Mouse (Mus musculus) embryonic stem cell, embryonic (primary cell): ENCODE results near the gene Col7a1.

ENCODE experiments used
- CTCF ChIA-PET, 4 experiments: fragments of 300-600 bp in 2 of 4; fragments of 350-600 bp in 2 of 4; sonication (Branson Sonifier 250); formaldehyde crosslinking; loops; one replicate each; lab custom pipeline; 2022; ENCODE audit warnings: inconsistent platforms in 2 of 4; lab: Charles Lee
- POLR2A ChIA-PET, 4 experiments: fragments of 300-600 bp in 2 of 4; fragments of 350-600 bp in 2 of 4; sonication (Branson Sonifier 250); formaldehyde crosslinking; loops; one replicate each; lab custom pipeline; 2022; ENCODE audit warnings: antibody characterized with exemption in 4 of 4, inconsistent platforms in 1 of 4; lab: Charles Lee

Gene Col7a1

GRCm38 (mm10) chr9:108964338-108964737 lies 11.0 kb downstream of the Col7a1 start:
- POLR2A ChIA-PET, result interaction anchor here in 1 of 4 experiments (2.0 kb wide), 1 partner anchor 26 kb away, joined by 7 read pairs; no protein-coding TSS in a partner anchor

GRCm38 (mm10) chr9:108970623-108971022 lies 17.2 kb downstream of the Col7a1 start:
- ChIA-PET POLR2A (interaction anchor here in 2 of 4 experiments (0.6 kb wide), 2 partner anchors 15 to 669 kb away, joined by 3 to 5 read pairs; partner anchors contain the start of gene Ucn2 (in 1 of the 2)), CTCF (no interaction called here)

More at GRCm38 (mm10) chr9:108964338-108964737, 11.0 kb downstream of the Col7a1 start:
- CTCF ChIA-PET, result interaction anchor here in 1 of 4 experiments (0.7 kb wide), 1 partner anchor 911 kb away, joined by 3 read pairs; the partner anchor contains the start of gene Cdc25a

- ChIA-PET POLR2A (interaction anchor here in 1 of 4 experiments (1.0 kb wide), 1 partner anchor 15 kb away, joined by 3 read pairs; the partner anchor contains the start of gene Pfkfb4), CTCF (no interaction called here)
Measured at GRCm38 (mm10) chr9:108976483-108976882, 23.1 kb downstream of the Col7a1 start.

- CTCF ChIA-PET, result interaction anchor here in 2 of 4 experiments (0.7 to 1.0 kb wide), 2 partner anchors 124 to 183 kb away, joined by 3 to 4 read pairs; no protein-coding TSS in a partner anchor
- POLR2A ChIA-PET, result interaction anchor here in 2 of 4 experiments (1.1 to 3.7 kb wide), 2 partner anchors 9 to 13 kb away, joined by 3 to 14 read pairs; partner anchors contain the start of gene Pfkfb4 (in 1 of the 2)
Measured at GRCm38 (mm10) chr9:108977966-108978365, 24.6 kb downstream of the Col7a1 start.

- POLR2A ChIA-PET, result interaction anchor here in 2 of 4 experiments (0.6 to 1.2 kb wide), 2 partner anchors 9 to 348 kb away, joined by 3 to 4 read pairs; partner anchors contain the start of gene Pfkfb4 (in 1 of the 2)
- CTCF ChIA-PET, result no interaction called here
Measured at GRCm38 (mm10) chr9:108982498-108982897, 29.1 kb downstream of the Col7a1 start.

GRCm38 (mm10) chr9:108983209-108983608 lies 29.8 kb downstream of the Col7a1 start:
- CTCF ChIA-PET, result no interaction called here
- POLR2A ChIA-PET, result interaction anchor here in 2 of 4 experiments (0.6 to 1.2 kb wide), 2 partner anchors 8 to 349 kb away, joined by 3 to 4 read pairs; partner anchors contain the start of gene Pfkfb4 (in 1 of the 2)

- ChIA-PET POLR2A (interaction anchor here in 2 of 4 experiments (0.6 to 0.8 kb wide), 2 partner anchors 16 to 73 kb away, joined by 5 to 18 read pairs; no protein-coding TSS in a partner anchor), CTCF (no interaction called here)
Measured at GRCm38 (mm10) chr9:108985710-108986109, 32.3 kb downstream of the Col7a1 start, which contains the start of gene Ucn2. Ucn2 (plus strand) TSS chr9:108986010.

GRCm38 (mm10) chr9:108987704-108988350 lies 34.4 kb downstream of the Col7a1 start:
- CTCF ChIA-PET, result interaction anchor here in 1 of 4 experiments (0.6 to 1.1 kb wide), 2 partner anchors 13 to 96 kb away, joined by 3 read pairs; no protein-coding TSS in a partner anchor
- POLR2A ChIA-PET, result interaction anchor here in 3 of 4 experiments (0.6 to 2.6 kb wide), 5 partner anchors 40 to 788 kb away, joined by 3 to 11 read pairs (median 3); partner anchors contain the start of gene Celsr3 (in 1 of the 3)

- ChIA-PET POLR2A (interaction anchor here in 2 of 4 experiments (0.7 to 3.3 kb wide), 10 partner anchors 10 to 237 kb away, joined by 3 to 14 read pairs (median 8); partner anchors contain the start of genes Trex1 (in 2 of the 2), Atrip (in 1 of the 2), Celsr3 (in 1 of the 2) and Slc26a6 (in 1 of the 2)), CTCF (interaction anchor here in 2 of 4 experiments (0.5 to 1.0 kb wide), 2 partner anchors 11 to 1509 kb away, joined by 4 to 7 read pairs; no protein-coding TSS in a partner anchor)
Measured at GRCm38 (mm10) chr9:108989802-108990461, 36.5 kb downstream of the Col7a1 start.

- CTCF ChIA-PET, result interaction anchor here in 3 of 4 experiments (0.5 to 2.3 kb wide), 5 partner anchors 10 to 1509 kb away, joined by 3 to 22 read pairs (median 7); partner anchors contain the start of gene Trex1 (in 1 of the 3)
- POLR2A ChIA-PET, result interaction anchor here in 3 of 4 experiments (0.9 to 3.3 kb wide), 18 partner anchors 11 to 881 kb away, joined by 3 to 16 read pairs (median 7); partner anchors contain the start of genes Atrip (in 2 of the 3), Trex1 (in 2 of the 3), Col7a1 (in 1 of the 3) and Plxnb1 (in 1 of the 3)
Measured at GRCm38 (mm10) chr9:108990462-108990820, 37.1 kb downstream of the Col7a1 start.

GRCm38 (mm10) chr9:108991428-108992084 lies 38.2 kb downstream of the Col7a1 start, which contains the start of gene Pfkfb4:
Pfkfb4 (plus strand) TSS chr9:108991778.
- ChIA-PET CTCF (interaction anchor here (0.6 to 2.3 kb wide), 15 partner anchors 9 to 1641 kb away, joined by 3 to 22 read pairs (median 4); partner anchors contain the start of genes Nckipsd (in 1 of the 4), Nme6 (in 1 of the 4), Slc26a6 (in 1 of the 4) and Trex1 (in 1 of the 4)), POLR2A (interaction anchor here (0.5 to 3.3 kb wide), 83 partner anchors 9 to 1743 kb away, joined by 3 to 17 read pairs (median 4); partner anchors contain the start of genes Atrip (in 2 of the 4), Ndufaf3 (in 2 of the 4), Plxnb1 (in 2 of the 4) and Slc26a6 (in 2 of the 4))

GRCm38 (mm10) chr9:108992085-108992469 lies 38.7 kb downstream of the Col7a1 start:
- ChIA-PET POLR2A (interaction anchor here (0.5 to 3.3 kb wide), 66 partner anchors 8 to 1341 kb away, joined by 3 to 17 read pairs (median 4); partner anchors contain the start of genes Atrip (in 2 of the 4), Ndufaf3 (in 2 of the 4), Plxnb1 (in 2 of the 4) and Slc26a6 (in 2 of the 4)), CTCF (interaction anchor here (0.7 to 2.3 kb wide), 9 partner anchors 8 to 1640 kb away, joined by 3 to 22 read pairs (median 4); partner anchors contain the start of genes Nckipsd (in 1 of the 4), Nme6 (in 1 of the 4) and Slc26a6 (in 1 of the 4))

- CTCF ChIA-PET, result interaction anchor here in 3 of 4 experiments (1.4 to 2.3 kb wide), 3 partner anchors 8 to 173 kb away, joined by 4 to 22 read pairs (median 10); no protein-coding TSS in a partner anchor
- POLR2A ChIA-PET, result interaction anchor here in 2 of 4 experiments (0.8 to 3.3 kb wide), 8 partner anchors 23 to 1340 kb away, joined by 3 to 17 read pairs (median 9); partner anchors contain the start of genes Atrip (in 1 of the 2), Celsr3 (in 1 of the 2) and Nme6 (in 1 of the 2)
Measured at GRCm38 (mm10) chr9:108992620-108993361, 39.4 kb downstream of the Col7a1 start.

- CTCF ChIA-PET, result interaction anchor here in 1 of 4 experiments (0.9 kb wide), 1 partner anchor 148 kb away, joined by 3 read pairs; no protein-coding TSS in a partner anchor
- POLR2A ChIA-PET, result interaction anchor here in 3 of 4 experiments (0.6 to 0.9 kb wide), 3 partner anchors 72 to 889 kb away, joined by 3 read pairs; partner anchors contain the start of gene Atrip (in 1 of the 3)
Measured at GRCm38 (mm10) chr9:108996411-108996810, 43.0 kb downstream of the Col7a1 start.
